Mouse (Mus musculus) intestine, embryonic 14.5 days (tissue): Measurements from ENCODE around the gene Gm20671. TPM values are rescaled to one million over a fixed set of nuclear protein-coding genes. Genes with fewer than 3 reads are reported as not detected.
"Not testable (repeated sequence)": the region's sequence is repeated elsewhere in the genome, so short reads cannot be mapped to it uniquely, and the experiment has no call there.

Experiments
- ATAC-seq: fragments of 200-750 bp; cut with Nextera tagmentation; replicated peaks from 2 replicates; pipeline ENCODE4 v1.8.0; 2017; ENCODE audit warnings: low read depth, moderate number of reproducible peaks, moderate TSS enrichment, moderate library complexity; ENCODE audit not compliant: low FRiP score, low TSS enrichment
- DNase-seq: peaks from one replicate; pipeline ENCODE4 v3.0.0-alpha.2; 2018; ENCODE audit warnings: low spot score
- H3K27ac ChIP-seq: fragments of 300-500 bp; sonication (generic); 2 replicates; pipeline ENCODE4 v1.5.1; 2014; ENCODE audit warnings: low read depth, mild to moderate bottlenecking, control low read depth
- H3K27me3 ChIP-seq: fragments of 300-500 bp; sonication (generic); replicated peaks from 2 replicates; pipeline ENCODE4 v1.6.1; 2014; ENCODE audit warnings: low read length, control low read depth; ENCODE audit not compliant: control insufficient read depth, insufficient read depth
- H3K36me3 ChIP-seq: fragments of 300-500 bp; sonication (generic); 2 replicates; pipeline ENCODE4 v1.6.1; 2014; ENCODE audit warnings: low read length, control low read depth; ENCODE audit not compliant: control insufficient read depth, insufficient read depth
- H3K4me1 ChIP-seq: fragments of 300-500 bp; sonication (generic); replicated peaks from 2 replicates; pipeline ENCODE4 v1.6.1; 2014; ENCODE audit warnings: low read length, control low read depth, mixed read lengths; ENCODE audit not compliant: control insufficient read depth, insufficient read depth
- H3K4me2 ChIP-seq: fragments of 300-500 bp; sonication (generic); 2 replicates; pipeline ENCODE4 v1.6.1; 2014; ENCODE audit warnings: low read length
- H3K4me3 ChIP-seq: fragments of 300-500 bp; sonication (generic); 2 replicates; pipeline ENCODE4 v1.5.1; 2014; ENCODE audit warnings: low read depth, low read length, control low read depth, mixed read lengths
- H3K9ac ChIP-seq: fragments of 300-500 bp; sonication (generic); 2 replicates; pipeline ENCODE4 v1.6.1; 2014; ENCODE audit warnings: mild to moderate bottlenecking, low read length
- H3K9me3 ChIP-seq: fragments of 300-500 bp; sonication (generic); 2 replicates; pipeline ENCODE4 v1.6.1; 2016; ENCODE audit warnings: low read length, control low read depth; ENCODE audit not compliant: control insufficient read depth
- WGBS: fragments of 180-500 bp; shearing (Covaris S2); extraction: QIAGEN DNeasy Blood & Tissue Kit; methylation state at CpG from one replicate; pipeline ENCODE4 v1.1.7; 2014; 5-methylcytosine and 5-hydroxymethylcytosine counted together
- polyA plus RNA-seq: library from polyadenylated mRNA; unstranded; fragments of >200 nt; fragmentation: Nextera tagmentation; extraction: Ambion mirVana; gene quantifications from 2 replicates; pipeline ENCODE4 v1.2.1, GENCODE M21; 2014

Gene Gm20671
- polyA plus RNA-seq, 1 experiment from 2014 or later = not detected

- Histone ChIP-seq H3K9me3 (no peaks in the 10 kb centered on the region), H3K4me1 (peaks cover 23% of the 10 kb centered on the region), H3K27ac (no peak overlapping the region; the same call in 1 of the 2 replicates), H3K9ac (no peak overlapping the region), H3K36me3 (peaks cover 7% of the 10 kb centered on the region; the same call in 1 of the 2 replicates), H3K4me2 (no peak overlapping the region), H3K27me3 (no peaks in the 10 kb centered on the region), H3K4me3 (no peak overlapping the region)
- ATAC-seq (no peak), DNase-seq (no peak)
- 86% methylated on average over 4 of the region's 4 CpGs for WGBS
These were observed 27.9 kb upstream of the Gm20671 start for GRCm38 (mm10) chr5:32854818-32855217.

- ATAC-seq (peak; percentile 98), DNase-seq (peak; percentile 100)
- under 1% methylated on average over 51 of the region's 51 CpGs for WGBS
- H3K4me3 ChIP-seq = peak within 1 kb of the TSS; percentile 76
- H3K36me3 ChIP-seq = peaks cover 7% of the 10 kb centered on the region; the same call in 1 of the 2 replicates
- H3K9me3 ChIP-seq = no peaks in the 10 kb centered on the region
- peaks cover 23% of the 10 kb centered on the region for H3K4me1 ChIP-seq
- peak within 1 kb of the TSS; percentile 77 for H3K27ac ChIP-seq
- peak within 1 kb of the TSS; percentile 94 for H3K9ac ChIP-seq
- no peaks in the 10 kb centered on the region for H3K27me3 ChIP-seq
- H3K4me2 ChIP-seq = peak within 1 kb of the TSS; percentile 86
These were observed 27.0 kb upstream of the Gm20671 start, which contains the start of gene Prr14l for GRCm38 (mm10) chr5:32853731-32854507. Gene Prr14l (minus strand): TSS chr5:32854256.

GRCm38 (mm10) chr5:32852026-32852425, 25.1 kb upstream of the Gm20671 start:
- WGBS = 42% methylated on average over 6 of the region's 6 CpGs
- Histone ChIP-seq H3K27me3 (no peaks in the 10 kb centered on the region), H3K4me2 (peak overlapping the region; percentile 86), H3K4me3 (peak overlapping the region; percentile 21), H3K9me3 (no peaks in the 10 kb centered on the region), H3K36me3 (peaks cover 8% of the 10 kb centered on the region; the same call in 1 of the 2 replicates), H3K27ac (no peak overlapping the region), H3K4me1 (peaks cover 23% of the 10 kb centered on the region), H3K9ac (peak overlapping the region; percentile 30; the same call in 1 of the 2 replicates)
- no peak for DNase-seq
- no peak for ATAC-seq

- H3K27me3 ChIP-seq, DNase-seq, ATAC-seq, H3K4me3 ChIP-seq, H3K9me3 ChIP-seq, H3K9ac ChIP-seq, H3K4me2 ChIP-seq, H3K27ac ChIP-seq: not testable (repeated sequence)
- H3K36me3 ChIP-seq = peaks cover 21% of the 10 kb centered on the region
- 92% methylated on average over 3 of the region's 3 CpGs for WGBS
- H3K4me1 ChIP-seq = peaks cover 22% of the 10 kb centered on the region
These were observed 22.7 kb upstream of the Gm20671 start for GRCm38 (mm10) chr5:32849580-32849979.

GRCm38 (mm10) chr5:32849178-32849577, 22.3 kb upstream of the Gm20671 start:
- Histone ChIP-seq H3K27ac (no peak overlapping the region), H3K36me3 (peaks cover 21% of the 10 kb centered on the region), H3K9me3 (no peaks in the 10 kb centered on the region), H3K4me3 (no peak overlapping the region), H3K4me2 (no peak overlapping the region), H3K9ac (no peak overlapping the region), H3K4me1 (peaks cover 19% of the 10 kb centered on the region), H3K27me3 (no peaks in the 10 kb centered on the region)
- over 99% methylated on average over 3 of the region's 3 CpGs for WGBS
- ATAC-seq (no peak), DNase-seq (no peak)

GRCm38 (mm10) chr5:32840029-32840428, 13.1 kb upstream of the Gm20671 start:
- Histone ChIP-seq H3K9me3 (no peaks in the 10 kb centered on the region), H3K9ac (no peak overlapping the region), H3K27me3 (no peaks in the 10 kb centered on the region), H3K4me2 (no peak overlapping the region), H3K36me3 (peaks cover 82% of the 10 kb centered on the region), H3K27ac (no peak overlapping the region), H3K4me3 (no peak overlapping the region), H3K4me1 (no peaks in the 10 kb centered on the region)
- DNase-seq (no peak), ATAC-seq (no peak)
- WGBS = 94% methylated on average over 2 of the region's 2 CpGs

- Histone ChIP-seq H3K36me3 (peaks cover 90% of the 10 kb centered on the region), H3K27ac (no peak overlapping the region), H3K4me2 (no peak overlapping the region), H3K27me3 (no peaks in the 10 kb centered on the region), H3K9me3 (no peaks in the 10 kb centered on the region), H3K9ac (no peak overlapping the region), H3K4me3 (no peak overlapping the region), H3K4me1 (no peaks in the 10 kb centered on the region)
- DNase-seq = no peak
- no peak for ATAC-seq
- 87% methylated on average over 5 of the region's 5 CpGs for WGBS
These were observed 10.1 kb upstream of the Gm20671 start for GRCm38 (mm10) chr5:32836976-32837375.

- Histone ChIP-seq H3K4me2 (no peak overlapping the region), H3K36me3 (peaks cover 93% of the 10 kb centered on the region), H3K4me3 (no peak overlapping the region), H3K27ac (no peak overlapping the region), H3K27me3 (no peaks in the 10 kb centered on the region), H3K9ac (no peak overlapping the region), H3K4me1 (no peaks in the 10 kb centered on the region), H3K9me3 (no peaks in the 10 kb centered on the region)
- DNase-seq (no peak), ATAC-seq (no peak)
- 90% methylated on average over 1 of the region's 1 CpGs for WGBS
These were observed 7.6 kb upstream of the Gm20671 start for GRCm38 (mm10) chr5:32834497-32834896.

- 85% methylated on average over 2 of the region's 2 CpGs for WGBS
- Histone ChIP-seq H3K27ac (no peak overlapping the region), H3K9ac (no peak overlapping the region), H3K27me3 (no peaks in the 10 kb centered on the region), H3K4me1 (no peaks in the 10 kb centered on the region), H3K4me3 (no peak overlapping the region), H3K4me2 (no peak overlapping the region), H3K36me3 (peaks cover 89% of the 10 kb centered on the region), H3K9me3 (no peaks in the 10 kb centered on the region)
- DNase-seq = no peak
- ATAC-seq = no peak
These were observed 3.1 kb upstream of the Gm20671 start for GRCm38 (mm10) chr5:32830054-32830453.
